Mouse (Mus musculus): ENCODE results near the gene Gm10197. TPM values are rescaled to one million over a fixed set of nuclear protein-coding genes. Genes with fewer than 3 reads are reported as not detected.

Gene Gm10197
- polyA plus RNA-seq, 1 experiment: not detected

Other genes with a start within 250 kb of the Gm10197 start
- 31.6 and 32.6 TPM in 2 replicates for gene Add3, start 231.3 kb downstream of the Gm10197 start, polyA plus RNA-seq (2012; rRNA removed)
- 20.4 and 26.4 TPM in 2 replicates for gene Mxi1, start 61.2 kb downstream of the Gm10197 start, polyA plus RNA-seq (2012; rRNA removed)
- gene Smndc1, start 18.8 kb upstream of the Gm10197 start, polyA plus RNA-seq (2012; rRNA removed): 4.1 and 6.8 TPM in 2 replicates
- gene Dusp5, start 157.3 kb upstream of the Gm10197 start, polyA plus RNA-seq (2012; rRNA removed): 21.2 and 27.2 TPM in 2 replicates
- 93.6 and 116 TPM in 2 replicates for gene Nutf2-ps1, start 217.3 kb upstream of the Gm10197 start, polyA plus RNA-seq (2012; rRNA removed)
- gene Smc3, start 228.6 kb upstream of the Gm10197 start, polyA plus RNA-seq (2012; rRNA removed): 4.8 and 6.5 TPM in 2 replicates

Data from gonadal fat pad, adult 2 months (tissue).